Mouse (Mus musculus): ENCODE data around the gene B230217C12Rik. TPM values are rescaled to one million over a fixed set of nuclear protein-coding genes. Genes with fewer than 3 reads are reported as not detected.

B230217C12Rik gene
- 1.3 and 1.4 TPM in 2 replicates for polyA plus RNA-seq (2015; fragmentation: Nextera tagmentation; extraction: Ambion mirVana)

DNA sequence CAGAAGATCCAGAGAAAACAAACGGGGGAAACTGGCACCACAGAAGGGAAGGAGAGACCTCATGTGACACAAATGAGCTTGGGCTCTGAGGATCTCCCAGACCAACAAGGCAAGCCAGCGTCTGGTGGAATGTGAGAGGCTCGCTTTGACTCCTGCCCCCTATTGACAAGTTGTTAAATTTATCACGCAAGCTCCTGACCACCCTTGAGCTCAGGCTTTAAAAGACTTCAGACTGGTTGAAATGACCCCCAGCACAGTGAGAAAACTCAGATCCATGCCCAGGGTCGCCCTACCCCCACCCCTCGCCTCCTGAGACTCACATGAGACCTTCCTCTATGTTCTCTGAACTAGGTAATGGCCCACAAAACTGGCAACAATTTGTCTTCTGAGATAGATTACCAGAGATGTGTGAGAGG lies at the start of gene B230217C12Rik:
TSS of gene B230217C12Rik (plus strand) at position 242 of the 416 bp plus-strand sequence.

GRCm38 (mm10) chr11:97798782-97799145 lies 41.8 kb upstream of the B230217C12Rik start, which contains the start of gene Lasp1:
TSS of gene Lasp1 (plus strand) at chr11:97799000.

GRCm38 (mm10) chr11:97883918-97884600 lies 43.5 kb downstream of the B230217C12Rik start, which contains the start of gene Fbxo47:
TSS of gene Fbxo47 (minus strand) at chr11:97884154.

Other genes with a start within 250 kb of the B230217C12Rik start
- gene Epop, start 211.1 kb upstream of the B230217C12Rik start, polyA plus RNA-seq (2015; fragmentation: Nextera tagmentation; extraction: Ambion mirVana), result 0.14 and 0.23 TPM in 2 replicates
- gene Mllt6, start 177.4 kb upstream of the B230217C12Rik start, polyA plus RNA-seq (2015; fragmentation: Nextera tagmentation; extraction: Ambion mirVana), result 0.96 and 1.00 TPM in 2 replicates
- 94.2 and 95.9 TPM in 2 replicates for gene Cisd3, start 155.0 kb upstream of the B230217C12Rik start, polyA plus RNA-seq (2015; fragmentation: Nextera tagmentation; extraction: Ambion mirVana)
- 3.5 and 4.0 TPM in 2 replicates for gene Pcgf2, start 140.3 kb upstream of the B230217C12Rik start, polyA plus RNA-seq (2015; fragmentation: Nextera tagmentation; extraction: Ambion mirVana)
- 443 and 489 TPM in 2 replicates for gene Psmb3, start 137.4 kb upstream of the B230217C12Rik start, polyA plus RNA-seq (2015; fragmentation: Nextera tagmentation; extraction: Ambion mirVana)
- 1.9 TPM in 2 replicates for gene Pip4k2b, start 96.1 kb upstream of the B230217C12Rik start, polyA plus RNA-seq (2015; fragmentation: Nextera tagmentation; extraction: Ambion mirVana)
- 7.7 and 9.0 TPM in 2 replicates for gene Cwc25, start 74.2 kb upstream of the B230217C12Rik start, polyA plus RNA-seq (2015; fragmentation: Nextera tagmentation; extraction: Ambion mirVana)
- not detected in 2 replicates for gene 1700001P01Rik, start 64.9 kb upstream of the B230217C12Rik start, polyA plus RNA-seq (2015; fragmentation: Nextera tagmentation; extraction: Ambion mirVana)
- 394 and 459 TPM in 2 replicates for gene Rpl23, start 58.3 kb upstream of the B230217C12Rik start, polyA plus RNA-seq (2015; fragmentation: Nextera tagmentation; extraction: Ambion mirVana)
- gene Lasp1, start 41.8 kb upstream of the B230217C12Rik start, polyA plus RNA-seq (2015; fragmentation: Nextera tagmentation; extraction: Ambion mirVana), result 32.7 and 42.2 TPM in 2 replicates
- 0.13 and 0.22 TPM in 2 replicates for gene Fbxo47, start 43.4 kb downstream of the B230217C12Rik start, polyA plus RNA-seq (2015; fragmentation: Nextera tagmentation; extraction: Ambion mirVana)
- gene Plxdc1, start 145.7 kb downstream of the B230217C12Rik start, polyA plus RNA-seq (2015; fragmentation: Nextera tagmentation; extraction: Ambion mirVana), result 2.7 TPM in 2 replicates
- gene Arl5c, start 155.4 kb downstream of the B230217C12Rik start, polyA plus RNA-seq (2015; fragmentation: Nextera tagmentation; extraction: Ambion mirVana), result 3.6 and 3.8 TPM in 2 replicates
- 161 and 177 TPM in 2 replicates for gene Cacnb1, start 182.3 kb downstream of the B230217C12Rik start, polyA plus RNA-seq (2015; fragmentation: Nextera tagmentation; extraction: Ambion mirVana)
- gene Rpl19, start 185.9 kb downstream of the B230217C12Rik start, polyA plus RNA-seq (2015; fragmentation: Nextera tagmentation; extraction: Ambion mirVana), result 753 and 773 TPM in 2 replicates
- gene Stac2, start 212.7 kb downstream of the B230217C12Rik start, polyA plus RNA-seq (2015; fragmentation: Nextera tagmentation; extraction: Ambion mirVana), result 0.49 and 0.73 TPM in 2 replicates